Mouse (Mus musculus): ENCODE measurements around the gene Madcam1. TPM values are rescaled to one million over a fixed set of nuclear protein-coding genes. Genes with fewer than 3 reads are reported as not detected.
"Not testable (repeated sequence)": the region's sequence is repeated elsewhere in the genome, so short reads cannot be mapped to it uniquely, and the experiment has no call there.

Gene Madcam1
- polyA plus RNA-seq, 1 experiment from 2014 or later = 2.3 TPM

- no peak for ATAC-seq (ENCODE audit: low FRiP score, low TSS enrichment)
- no peaks in the 10 kb centered on the region for H3K36me3 ChIP-seq (ENCODE audit: insufficient read depth, low read length)
- 67% methylated on average over 6 of the region's 6 CpGs for WGBS
- H3K27ac ChIP-seq (ENCODE audit: low read length) = no peak overlapping the region
- peaks cover 25% of the 10 kb centered on the region for H3K4me1 ChIP-seq (ENCODE audit: insufficient read depth, low read length)
- H3K4me2 ChIP-seq (replicated peaks; ENCODE audit: low read depth, low read length) = no peak overlapping the region
- H3K9me3 ChIP-seq (ENCODE audit: low read length) = no peaks in the 10 kb centered on the region
- H3K4me3 ChIP-seq (ENCODE audit: low read length) = no peak overlapping the region
- H3K27me3 ChIP-seq (ENCODE audit: insufficient read depth, low read length) = no peaks in the 10 kb centered on the region
- H3K9ac ChIP-seq (replicated peaks; ENCODE audit: low read length) = no peak overlapping the region
These were observed 33.6 kb downstream of the Madcam1 start for GRCm38 (mm10) chr10:79697916-79698315.

GRCm38 (mm10) chr10:79698459-79698858, 34.1 kb downstream of the Madcam1 start:
- no peak overlapping the region for H3K9ac ChIP-seq (replicated peaks; ENCODE audit: low read length)
- ATAC-seq (ENCODE audit: low FRiP score, low TSS enrichment) = no peak
- H3K4me2 ChIP-seq (replicated peaks; ENCODE audit: low read depth, low read length) = no peak overlapping the region
- no peaks in the 10 kb centered on the region for H3K27me3 ChIP-seq (ENCODE audit: insufficient read depth, low read length)
- H3K36me3 ChIP-seq (ENCODE audit: insufficient read depth, low read length) = no peaks in the 10 kb centered on the region
- no peaks in the 10 kb centered on the region for H3K9me3 ChIP-seq (ENCODE audit: low read length)
- no peak overlapping the region for H3K27ac ChIP-seq (ENCODE audit: low read length)
- WGBS = 93% methylated on average over 6 of the region's 6 CpGs
- no peak overlapping the region for H3K4me3 ChIP-seq (ENCODE audit: low read length)
- peaks cover 25% of the 10 kb centered on the region for H3K4me1 ChIP-seq (ENCODE audit: insufficient read depth, low read length)

GRCm38 (mm10) chr10:79700676-79701075, 36.3 kb downstream of the Madcam1 start:
- ATAC-seq (ENCODE audit: low FRiP score, low TSS enrichment) = no peak
- H3K27me3 ChIP-seq (ENCODE audit: insufficient read depth, low read length) = no peaks in the 10 kb centered on the region
- no peak overlapping the region for H3K4me2 ChIP-seq (replicated peaks; ENCODE audit: low read depth, low read length)
- H3K9me3 ChIP-seq (ENCODE audit: low read length) = no peaks in the 10 kb centered on the region
- 42% methylated on average over 7 of the region's 7 CpGs for WGBS
- H3K9ac ChIP-seq (replicated peaks; ENCODE audit: low read length) = peak overlapping the region; percentile 40
- H3K4me3 ChIP-seq (ENCODE audit: low read length) = no peak overlapping the region
- H3K36me3 ChIP-seq (ENCODE audit: insufficient read depth, low read length) = no peaks in the 10 kb centered on the region
- peaks cover 28% of the 10 kb centered on the region for H3K4me1 ChIP-seq (ENCODE audit: insufficient read depth, low read length)
- H3K27ac ChIP-seq (ENCODE audit: low read length) = peak overlapping the region; percentile 73

- ATAC-seq (ENCODE audit: low FRiP score, low TSS enrichment) = no peak
- no peaks in the 10 kb centered on the region for H3K27me3 ChIP-seq (ENCODE audit: insufficient read depth, low read length)
- peak overlapping the region; percentile 73 for H3K27ac ChIP-seq (ENCODE audit: low read length)
- H3K4me1 ChIP-seq (ENCODE audit: insufficient read depth, low read length) = peaks cover 32% of the 10 kb centered on the region
- no peak overlapping the region; the same call in 1 of the 2 replicates for H3K9ac ChIP-seq (replicated peaks; ENCODE audit: low read length)
- H3K4me2 ChIP-seq (replicated peaks; ENCODE audit: low read depth, low read length) = no peak overlapping the region
- no peaks in the 10 kb centered on the region for H3K9me3 ChIP-seq (ENCODE audit: low read length)
- H3K4me3 ChIP-seq (ENCODE audit: low read length) = no peak overlapping the region
- no peaks in the 10 kb centered on the region for H3K36me3 ChIP-seq (ENCODE audit: insufficient read depth, low read length)
- 49% methylated on average over 10 of the region's 10 CpGs for WGBS
These were observed 37.2 kb downstream of the Madcam1 start for GRCm38 (mm10) chr10:79701443-79702129.

GRCm38 (mm10) chr10:79702970-79703369, 38.6 kb downstream of the Madcam1 start:
- peaks cover 40% of the 10 kb centered on the region for H3K4me1 ChIP-seq (ENCODE audit: insufficient read depth, low read length)
- 84% methylated on average over 4 of the region's 4 CpGs for WGBS

GRCm38 (mm10) chr10:79703541-79703940, 39.2 kb downstream of the Madcam1 start:
- H3K27me3 ChIP-seq (ENCODE audit: insufficient read depth, low read length) = no peaks in the 10 kb centered on the region
- H3K9ac ChIP-seq (replicated peaks; ENCODE audit: low read length) = peak overlapping the region; percentile 65; the same call in 1 of the 2 replicates
- H3K4me2 ChIP-seq (replicated peaks; ENCODE audit: low read depth, low read length) = peak overlapping the region; percentile 96
- peak overlapping the region; percentile 92 for H3K4me3 ChIP-seq (ENCODE audit: low read length)
- WGBS = 78% methylated on average over 10 of the region's 10 CpGs
- no peaks in the 10 kb centered on the region for H3K9me3 ChIP-seq (ENCODE audit: low read length)
- no peak overlapping the region for H3K27ac ChIP-seq (ENCODE audit: low read length)
- ATAC-seq (ENCODE audit: low FRiP score, low TSS enrichment) = no peak
- H3K36me3 ChIP-seq (ENCODE audit: insufficient read depth, low read length) = peaks cover 9% of the 10 kb centered on the region; the same call in 1 of the 2 replicates
- peaks cover 40% of the 10 kb centered on the region for H3K4me1 ChIP-seq (ENCODE audit: insufficient read depth, low read length)

More at GRCm38 (mm10) chr10:79702970-79703369, 38.6 kb downstream of the Madcam1 start:
- H3K36me3 ChIP-seq (ENCODE audit: insufficient read depth, low read length); H3K4me2 ChIP-seq (replicated peaks; ENCODE audit: low read depth, low read length); H3K4me3 ChIP-seq (ENCODE audit: low read length); ATAC-seq (ENCODE audit: low FRiP score, low TSS enrichment); H3K27ac ChIP-seq (ENCODE audit: low read length); H3K9me3 ChIP-seq (ENCODE audit: low read length); H3K27me3 ChIP-seq (ENCODE audit: insufficient read depth, low read length); H3K9ac ChIP-seq (replicated peaks; ENCODE audit: low read length): not testable (repeated sequence)

GRCm38 (mm10) chr10:79704065-79704969, 40.0 kb downstream of the Madcam1 start, which contains the start of gene Bsg:
TSS of gene Bsg (plus strand) at chr10:79704491.
- Histone ChIP-seq H3K9me3 (ENCODE audit: low read length) (no peaks in the 10 kb centered on the region), H3K9ac (replicated peaks; ENCODE audit: low read length) (peak within 1 kb of the TSS; percentile 98), H3K4me2 (replicated peaks; ENCODE audit: low read depth, low read length) (peak within 1 kb of the TSS; percentile 96), H3K4me3 (ENCODE audit: low read length) (peak within 1 kb of the TSS; percentile 92), H3K4me1 (ENCODE audit: insufficient read depth, low read length) (peaks cover 40% of the 10 kb centered on the region), H3K36me3 (ENCODE audit: insufficient read depth, low read length) (peaks cover 14% of the 10 kb centered on the region), H3K27ac (ENCODE audit: low read length) (peak within 1 kb of the TSS; percentile 87), H3K27me3 (ENCODE audit: insufficient read depth, low read length) (no peaks in the 10 kb centered on the region)
- under 1% methylated on average over 58 of the region's 65 CpGs for WGBS
- ATAC-seq (ENCODE audit: low FRiP score, low TSS enrichment) = peak; percentile 97

- no peak for ATAC-seq (ENCODE audit: low FRiP score, low TSS enrichment)
- peaks cover 20% of the 10 kb centered on the region for H3K36me3 ChIP-seq (ENCODE audit: insufficient read depth, low read length)
- H3K27ac ChIP-seq (ENCODE audit: low read length) = no peak overlapping the region
- no peaks in the 10 kb centered on the region for H3K9me3 ChIP-seq (ENCODE audit: low read length)
- H3K4me3 ChIP-seq (ENCODE audit: low read length) = peak overlapping the region; percentile 92
- H3K4me2 ChIP-seq (replicated peaks; ENCODE audit: low read depth, low read length) = peak overlapping the region; percentile 96
- peak overlapping the region; percentile 98 for H3K9ac ChIP-seq (replicated peaks; ENCODE audit: low read length)
- H3K27me3 ChIP-seq (ENCODE audit: insufficient read depth, low read length) = no peaks in the 10 kb centered on the region
- WGBS = 3% methylated on average over 10 of the region's 10 CpGs
- H3K4me1 ChIP-seq (ENCODE audit: insufficient read depth, low read length) = peaks cover 40% of the 10 kb centered on the region
These were observed 40.6 kb downstream of the Madcam1 start for GRCm38 (mm10) chr10:79704970-79705360.

- Histone ChIP-seq H3K9ac (replicated peaks; ENCODE audit: low read length) (peak overlapping the region; percentile 98), H3K4me2 (replicated peaks; ENCODE audit: low read depth, low read length) (peak overlapping the region; percentile 96), H3K27ac (ENCODE audit: low read length) (no peak overlapping the region), H3K27me3 (ENCODE audit: insufficient read depth, low read length) (no peaks in the 10 kb centered on the region), H3K4me1 (ENCODE audit: insufficient read depth, low read length) (peaks cover 36% of the 10 kb centered on the region), H3K4me3 (ENCODE audit: low read length) (peak overlapping the region; percentile 92), H3K9me3 (ENCODE audit: low read length) (no peaks in the 10 kb centered on the region), H3K36me3 (ENCODE audit: insufficient read depth, low read length) (peaks cover 29% of the 10 kb centered on the region)
- WGBS = 80% methylated on average over 5 of the region's 5 CpGs
- no peak for ATAC-seq (ENCODE audit: low FRiP score, low TSS enrichment)
These were observed 41.6 kb downstream of the Madcam1 start for GRCm38 (mm10) chr10:79705951-79706350.

Measured in kidney, embryonic 16.5 days (tissue).